28 mouse cellular contexts compared by ENCODE assay signal in genomic region chr7:100262350-100262749, GRCm38 (mm10). TPM values are rescaled to one million over a fixed set of nuclear protein-coding genes. Genes with fewer than 3 reads are reported as not detected.
DNase-seq lines count a peak whose midpoint lies in the region; ATAC-seq and TF ChIP-seq lines count a peak whose summit lies in the region.
"Had no signal": no experiment of that assay in that cellular context is flagged by ENCODE, and none has a peak within 500 bp of the region (broad histone marks: within the 10 kb centered on the region; RNA-seq: fewer than 3 reads in every experiment).

No protein-coding gene starts in this region.

- no peaks in the 10 kb centered on the region for H3K36me3 ChIP-seq in lung, embryonic 14.5 days (ENCODE audit: insufficient read depth)
- H3K36me3 ChIP-seq in E14TG2a.4 (ENCODE audit: insufficient read depth, low read length): no peaks in the 10 kb centered on the region
- H3K36me3 ChIP-seq in liver, embryonic 11.5 days (ENCODE audit: control insufficient read depth, insufficient read depth, low read length): no peaks in the 10 kb centered on the region
- no peaks in the 10 kb centered on the region for H3K36me3 ChIP-seq in intestine, embryonic 16.5 days (ENCODE audit: control insufficient read depth, insufficient read depth, low read length)

- DNase-seq in adrenal gland, postnatal 14 days: peak; percentile 16
- DNase-seq in adrenal gland, postnatal 25 days: no peak
- DNase-seq in lung, embryonic 14.5 days: no peak
- DNase-seq in lung, postnatal 14 days: no peak
- DNase-seq in ZHBTc4 (ENCODE audit: low read depth, low spot score): peak; percentile 16
- DNase-seq in liver, embryonic 11.5 days (ENCODE audit: low spot score): no peak
- DNase-seq: B cell, adult 2 months; cerebellum, adult 9-11 months; gastrocnemius, postnatal 25 days; heart, adult 18-20 months; heart, postnatal 36 days; kidney, adult 2 months; kidney, postnatal 14 days; left cerebral cortex, postnatal 4 days; liver; midbrain, embryonic 14.5 days; thymus, postnatal 25 days had no signal

- 87% methylated on average over 3 of the region's 3 CpGs for WGBS in lung, embryonic 14.5 days
- 82% methylated on average over 3 of the region's 3 CpGs for WGBS in liver, embryonic 11.5 days
- 78% methylated on average over 3 of the region's 3 CpGs for WGBS in intestine, embryonic 16.5 days

- H3K9me3 ChIP-seq in lung, embryonic 14.5 days (ENCODE audit: low read depth, low read length): no peaks in the 10 kb centered on the region
- H3K9me3 ChIP-seq in E14TG2a.4 (ENCODE audit: low read length): no peaks in the 10 kb centered on the region
- no peaks in the 10 kb centered on the region for H3K9me3 ChIP-seq in liver, embryonic 11.5 days (ENCODE audit: control insufficient read depth, low read length)
- no peaks in the 10 kb centered on the region for H3K9me3 ChIP-seq in intestine, embryonic 16.5 days (ENCODE audit: control insufficient read depth, low read length)
- H3K9me3 ChIP-seq: embryonic facial prominence, embryonic 15.5 days; hindbrain, embryonic 13.5 days; neural tube, embryonic 13.5 days had no signal

- no peak overlapping the region for H3K4me2 ChIP-seq in lung, embryonic 14.5 days
- no peak overlapping the region for H3K4me2 ChIP-seq in liver, embryonic 11.5 days
- H3K4me2 ChIP-seq in intestine, embryonic 16.5 days (ENCODE audit: low read depth, low read length): no peak overlapping the region
- H3K4me2 ChIP-seq: embryonic facial prominence, embryonic 15.5 days; hindbrain, embryonic 13.5 days; neural tube, embryonic 13.5 days had no signal

- H3K4me3 ChIP-seq in lung, embryonic 14.5 days (ENCODE audit: low read depth, low read length): no peak overlapping the region
- no peak overlapping the region for H3K4me3 ChIP-seq in E14TG2a.4 (replicated peaks; ENCODE audit: low read length)
- no peak overlapping the region for H3K4me3 ChIP-seq in liver, embryonic 11.5 days (ENCODE audit: low read depth, low read length)
- no peak overlapping the region for H3K4me3 ChIP-seq in intestine, embryonic 16.5 days (ENCODE audit: low read length)
- H3K4me3 ChIP-seq: embryonic facial prominence, embryonic 15.5 days; hindbrain, embryonic 13.5 days; myocyte; neural tube, embryonic 13.5 days had no signal

- no peaks in the 10 kb centered on the region for H3K4me1 ChIP-seq in lung, embryonic 14.5 days (ENCODE audit: insufficient read depth)
- H3K4me1 ChIP-seq in E14TG2a.4 (replicated peaks; ENCODE audit: low read depth, low read length): peaks cover 7% of the 10 kb centered on the region; the same call in 1 of the 2 replicates
- H3K4me1 ChIP-seq in liver, embryonic 11.5 days (replicated peaks; ENCODE audit: control insufficient read depth, insufficient read depth, low read length): no peaks in the 10 kb centered on the region
- no peaks in the 10 kb centered on the region for H3K4me1 ChIP-seq in intestine, embryonic 16.5 days (ENCODE audit: control insufficient read depth, insufficient read depth, low read length)
- H3K4me1 ChIP-seq: embryonic facial prominence, embryonic 15.5 days; hindbrain, embryonic 13.5 days; neural tube, embryonic 13.5 days had no signal

- TF ChIP-seq CTCF in lung, embryonic 14.5 days (IDR thresholded peaks at IDR 0.05; ENCODE audit: low read depth): peak; percentile 8; the same call in 1 of the 2 replicates
- TF ChIP-seq CTCF in E14TG2a.4 (conservative IDR thresholded peaks at IDR 0.05; ENCODE audit: low read length): 0 out of 2 replicates have a peak, but pooled peaks have one; percentile 4

- no peak overlapping the region for H3K27ac ChIP-seq in lung, embryonic 14.5 days (ENCODE audit: low read depth)
- no peak overlapping the region for H3K27ac ChIP-seq in liver, embryonic 11.5 days (ENCODE audit: low read depth, low read length)
- H3K27ac ChIP-seq in intestine, embryonic 16.5 days (ENCODE audit: low read length): no peak overlapping the region
- H3K27ac ChIP-seq: embryonic facial prominence, embryonic 15.5 days; hindbrain, embryonic 13.5 days; neural tube, embryonic 13.5 days had no signal

- H3K27me3 ChIP-seq in lung, embryonic 14.5 days (ENCODE audit: insufficient read depth, low read length): no peaks in the 10 kb centered on the region
- no peaks in the 10 kb centered on the region; the same call in 1 of the 2 replicates for H3K27me3 ChIP-seq in E14TG2a.4 (ENCODE audit: insufficient read depth, low read length)
- no peaks in the 10 kb centered on the region for H3K27me3 ChIP-seq in liver, embryonic 11.5 days (replicated peaks; ENCODE audit: control insufficient read depth, insufficient read depth, low read length)
- no peaks in the 10 kb centered on the region for H3K27me3 ChIP-seq in intestine, embryonic 16.5 days (replicated peaks; ENCODE audit: control insufficient read depth, insufficient read depth, low read length)
- H3K27me3 ChIP-seq: CH12.LX; embryonic facial prominence, embryonic 15.5 days; hindbrain, embryonic 13.5 days; neural tube, embryonic 13.5 days had no signal

- H3K9ac ChIP-seq in lung, embryonic 14.5 days: no peak overlapping the region
- no peak overlapping the region for H3K9ac ChIP-seq in liver, embryonic 11.5 days (ENCODE audit: low read depth, low read length)
- H3K9ac ChIP-seq in intestine, embryonic 16.5 days (ENCODE audit: low read depth, low read length): no peak overlapping the region
- H3K9ac ChIP-seq: embryonic facial prominence, embryonic 15.5 days; hindbrain, embryonic 13.5 days; neural tube, embryonic 13.5 days had no signal

- ATAC-seq in lung, embryonic 14.5 days (ENCODE audit: insufficient read depth): no peak
- ATAC-seq in liver, embryonic 11.5 days (replicated peaks; ENCODE audit: low FRiP score): no peak
- ATAC-seq in intestine, embryonic 16.5 days: no peak
- ATAC-seq: forebrain, embryonic 16.5 days; inflammation-experienced regulatory T-cells, adult 6 months had no signal

RNA-seq across cellular contexts. Expression of gene P4ha3, which starts 23.0 kb away (rescaled TPM):
- 1.4 and 1.8 TPM in 2 replicates for total RNA-seq in adrenal gland, postnatal 14 days (2021)
- total RNA-seq in adrenal gland, postnatal 25 days (2021): 0.81 and 1.3 TPM in 2 replicates
- 21.2 and 22.0 TPM in 2 replicates for polyA plus RNA-seq in lung, embryonic 14.5 days (2014; fragmentation: Nextera tagmentation; extraction: Ambion mirVana)
- 5.9 and 7.1 TPM in 2 replicates for polyA plus RNA-seq in liver, embryonic 11.5 days (2014; fragmentation: Nextera tagmentation; extraction: Ambion mirVana)
- 3.6 and 3.7 TPM in 2 replicates for polyA plus RNA-seq in intestine, embryonic 16.5 days (2015; fragmentation: Nextera tagmentation; extraction: Ambion mirVana)
- total RNA-seq: CH12.LX; common myeloid progenitor, adult 5-6 weeks; megakaryocyte-erythroid progenitor cell, adult 5-6 weeks had no signal

RNA-seq across cellular contexts. Expression of gene Pgm2l1, which starts 35.2 kb away (rescaled TPM):
- 6.7 and 11.4 TPM in 2 replicates for total RNA-seq in adrenal gland, postnatal 14 days (2021)
- 8.3 and 12.8 TPM in 2 replicates for total RNA-seq in adrenal gland, postnatal 25 days (2021)
- polyA plus RNA-seq in lung, embryonic 14.5 days (2014; fragmentation: Nextera tagmentation; extraction: Ambion mirVana): 2.2 and 2.6 TPM in 2 replicates
- polyA plus RNA-seq in liver, embryonic 11.5 days (2014; fragmentation: Nextera tagmentation; extraction: Ambion mirVana): 2.6 and 3.0 TPM in 2 replicates
- polyA plus RNA-seq in intestine, embryonic 16.5 days (2015; fragmentation: Nextera tagmentation; extraction: Ambion mirVana): 1.7 and 2.0 TPM in 2 replicates

Comparison
In these comparisons a context has a peak if more than half of its experiments do, and no peak if none do; other contexts are left out.
1. DNase-seq: peak in adrenal gland, postnatal 14 days (single experiment) and ZHBTc4 (single experiment); none in adrenal gland, postnatal 25 days (single experiment), lung, embryonic 14.5 days (single experiment), lung, postnatal 14 days (single experiment) and liver, embryonic 11.5 days (single experiment).